Mouse (Mus musculus) thymus, adult 18-20 months (tissue): Measurements from ENCODE around the gene Iqgap2.

Source experiments
- DNase-seq, 2 experiments: peaks; one replicate each; pipeline ENCODE4 v3.0.0; 2022; ENCODE audit warnings: mixed read lengths in 2 of 2

The Iqgap2 gene

DNA sequence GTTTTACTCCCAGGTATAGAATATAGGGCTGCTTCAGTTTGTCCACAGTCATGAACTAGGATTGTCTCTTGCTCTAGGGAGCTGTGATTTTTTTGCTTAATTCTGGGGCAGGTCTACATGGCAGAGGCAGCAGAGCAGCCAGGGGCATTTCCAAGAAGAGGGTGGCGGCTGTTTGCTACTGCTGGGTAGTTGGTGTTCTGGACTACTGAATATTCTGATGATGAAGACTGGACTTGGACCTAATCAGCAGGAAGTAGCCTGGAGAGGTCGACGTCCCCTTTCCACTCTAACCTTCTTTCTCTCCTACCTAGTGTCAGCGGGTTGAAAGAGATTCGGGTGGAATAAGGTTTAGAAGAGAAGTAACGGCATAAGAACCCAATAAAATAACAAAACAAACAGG, 9.7 kb downstream of the Iqgap2 start:
- no peak for DNase-seq

DNA sequence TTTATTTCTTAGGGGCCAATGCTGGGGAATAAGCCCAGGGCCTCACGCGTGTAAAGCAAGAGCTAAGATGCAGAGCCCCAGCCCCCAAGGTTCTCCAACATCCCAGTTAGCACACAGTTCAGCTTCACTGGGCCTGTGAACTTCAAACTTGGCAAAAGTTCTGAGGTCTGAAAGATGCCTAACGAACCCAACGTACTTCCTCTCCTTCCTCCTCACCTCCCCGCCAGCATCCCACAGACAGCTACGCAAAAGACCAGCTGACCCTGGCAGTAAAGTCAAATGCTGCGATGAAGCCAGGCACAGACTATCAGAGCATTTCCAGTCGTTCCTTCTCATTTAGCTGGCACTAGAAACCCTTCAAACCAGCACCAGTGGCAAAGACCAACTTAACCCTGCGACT, 10.3 kb downstream of the Iqgap2 start:
- no peak for DNase-seq

DNA sequence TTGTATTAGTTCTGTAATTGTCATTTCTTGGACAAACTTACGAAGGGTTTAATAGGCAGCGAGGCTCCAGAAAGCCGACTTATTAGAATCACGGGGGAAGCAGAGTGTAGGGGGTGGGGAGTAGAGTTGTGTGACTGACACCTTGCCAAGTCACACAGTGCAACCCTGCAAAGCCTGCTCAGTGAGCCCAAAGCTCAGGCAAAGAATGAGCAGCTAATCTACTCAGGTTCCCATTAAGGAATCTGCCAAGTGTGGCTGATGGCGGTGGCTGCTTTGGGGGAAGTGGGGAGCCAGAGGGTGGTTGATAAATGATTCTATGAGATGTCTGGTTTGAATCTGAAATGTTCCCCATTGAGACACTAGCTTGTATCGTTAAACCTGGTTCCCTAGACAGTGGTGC, 11.1 kb downstream of the Iqgap2 start:
- DNase-seq = no peak

DNA sequence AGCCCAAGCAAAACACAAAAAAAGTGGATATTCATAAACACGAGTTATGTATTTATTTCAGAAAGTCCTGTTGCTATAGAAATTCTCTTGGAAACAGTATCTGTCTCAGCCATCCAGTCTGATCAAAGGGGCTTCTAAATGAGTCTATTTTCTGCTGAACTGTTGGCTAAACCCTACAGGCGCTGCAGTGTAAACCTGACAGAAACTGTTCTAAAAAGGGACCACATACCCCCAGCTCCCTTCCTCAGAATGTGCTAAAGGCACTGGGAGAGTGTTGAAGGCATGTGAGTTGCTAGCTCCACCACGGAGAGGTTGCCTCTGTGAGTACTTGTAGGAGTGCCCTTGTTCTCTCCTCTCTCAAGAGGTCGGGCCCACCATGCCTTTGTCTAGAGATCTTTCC, 19.7 kb downstream of the Iqgap2 start:
- no peak for DNase-seq

DNA sequence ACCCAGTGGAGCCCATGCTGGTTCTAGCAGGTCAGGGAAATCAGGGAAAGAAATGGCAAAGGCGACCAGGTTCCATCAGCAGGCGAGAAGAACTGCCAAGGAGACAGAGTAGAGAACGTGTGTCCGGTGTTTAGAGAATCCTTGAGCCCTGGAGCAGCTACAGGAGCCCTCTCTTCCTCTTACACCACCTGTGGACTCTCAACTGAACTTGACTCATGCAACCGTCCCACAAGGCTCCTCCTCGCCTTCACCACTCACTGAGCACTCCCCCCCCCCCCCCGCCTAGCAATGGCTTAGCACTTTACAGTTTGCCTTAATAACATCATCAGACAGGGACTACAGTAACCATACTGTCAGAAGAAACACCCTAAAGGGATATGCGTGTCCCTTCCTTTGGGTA, 21.1 kb downstream of the Iqgap2 start:
- DNase-seq = no peak

DNA sequence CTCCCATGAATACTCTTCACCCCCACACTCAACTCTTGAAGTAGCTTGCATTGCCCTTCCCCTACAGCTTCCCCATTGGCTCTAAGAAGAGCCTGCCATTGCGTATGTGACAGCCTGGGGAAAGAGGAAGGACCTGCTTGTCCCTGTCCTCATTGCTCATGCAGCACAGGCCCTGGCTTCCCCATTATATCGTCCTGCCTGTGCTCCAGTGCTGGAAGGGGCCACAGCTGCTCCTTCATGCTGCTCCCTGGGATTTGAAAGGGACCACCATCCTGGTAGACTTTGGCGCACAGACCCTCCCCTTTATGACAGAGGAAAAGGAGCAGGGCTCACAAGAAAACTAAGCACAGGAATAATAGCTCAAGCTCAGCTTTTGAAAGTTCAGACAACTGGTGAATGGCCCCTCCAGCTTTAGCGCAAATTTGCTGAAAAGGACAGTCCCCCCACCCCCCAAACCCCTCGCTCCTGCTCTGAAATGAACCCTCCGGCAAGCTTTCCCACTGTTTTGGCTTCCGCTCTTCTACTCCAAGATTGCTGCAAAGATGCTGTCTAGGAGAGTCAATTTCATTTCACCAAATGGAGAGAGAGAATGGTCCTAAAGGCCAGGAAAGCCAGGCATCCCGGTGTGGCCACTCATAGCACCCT, 22.7 kb downstream of the Iqgap2 start:
- no peak for DNase-seq

DNA sequence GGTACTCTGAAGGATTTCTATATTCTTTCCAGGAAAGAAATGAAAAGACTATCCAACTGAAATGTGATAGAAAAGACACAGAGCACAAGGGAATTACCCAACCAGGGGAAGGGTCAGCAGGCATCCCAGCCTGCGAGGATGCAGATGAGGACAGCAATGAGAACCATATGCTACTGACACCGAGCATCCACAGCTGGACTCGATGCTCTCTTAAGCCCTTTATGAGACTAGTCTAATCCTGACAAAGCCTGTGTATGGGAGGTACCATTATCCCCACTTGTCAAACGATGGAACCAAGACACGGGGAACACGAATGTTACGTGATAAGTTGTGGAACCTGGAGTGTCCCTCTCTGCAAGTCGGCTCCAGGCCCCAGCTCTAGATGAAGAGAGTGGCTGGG, 29.5 kb downstream of the Iqgap2 start:
- DNase-seq = no peak

DNA sequence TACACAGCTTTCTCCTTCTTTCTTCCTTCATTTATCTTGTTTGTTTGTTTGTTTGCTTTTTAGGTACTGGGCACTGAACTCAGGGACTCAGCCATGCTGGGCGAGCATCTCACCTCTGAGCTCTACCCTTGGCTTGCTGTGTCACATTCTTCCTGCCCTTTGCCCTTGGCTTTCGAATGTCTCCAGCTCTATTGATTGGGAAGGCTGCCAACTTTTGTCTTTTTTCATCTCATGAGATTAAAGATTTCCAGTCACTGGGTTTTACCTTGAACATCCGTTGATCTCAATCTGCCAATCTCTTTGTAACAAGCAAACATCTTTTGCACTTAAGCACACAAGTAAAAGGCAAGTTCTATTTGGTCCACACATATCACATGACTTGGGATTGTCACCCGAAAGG, 32.5 kb downstream of the Iqgap2 start:
- no peak for DNase-seq

DNA sequence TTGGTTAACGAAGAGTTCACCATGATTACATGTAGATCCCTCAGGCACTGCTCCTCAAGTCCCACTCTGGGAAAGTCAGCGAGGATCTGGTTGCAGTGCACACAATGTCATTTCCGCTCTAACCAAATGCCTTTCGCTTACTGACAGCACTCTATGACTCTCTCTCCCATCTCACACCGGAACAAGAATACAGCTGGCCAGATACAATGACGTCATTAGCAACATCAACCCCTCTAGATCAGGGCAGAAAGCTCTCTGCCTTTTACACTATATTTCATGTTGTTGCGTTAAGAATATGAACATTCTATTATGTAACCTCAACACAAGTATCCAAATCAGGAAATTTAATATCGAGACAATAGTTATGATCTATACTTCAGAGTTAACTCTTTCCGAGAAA, 32.9 kb downstream of the Iqgap2 start:
- no peak for DNase-seq

DNA sequence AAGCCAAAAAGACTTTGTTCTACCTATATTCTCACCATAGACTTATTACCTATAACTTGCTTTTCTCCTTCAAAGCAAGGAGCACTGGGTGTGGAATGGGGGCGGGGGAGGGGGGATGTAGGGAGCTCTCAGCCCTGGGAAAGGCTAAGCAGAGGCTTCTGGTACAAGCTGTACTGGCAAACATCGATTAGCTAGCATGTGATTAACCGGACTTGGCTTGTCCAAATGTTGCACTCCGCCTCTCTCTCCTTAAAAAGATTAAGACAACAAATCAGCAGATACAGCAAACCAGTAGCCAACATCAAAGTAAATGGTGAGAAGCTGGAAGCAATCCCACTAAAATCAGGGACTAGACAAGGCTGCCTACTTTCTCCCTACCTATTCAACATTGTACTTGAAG, 36.2 kb downstream of the Iqgap2 start:
- no peak for DNase-seq

DNA sequence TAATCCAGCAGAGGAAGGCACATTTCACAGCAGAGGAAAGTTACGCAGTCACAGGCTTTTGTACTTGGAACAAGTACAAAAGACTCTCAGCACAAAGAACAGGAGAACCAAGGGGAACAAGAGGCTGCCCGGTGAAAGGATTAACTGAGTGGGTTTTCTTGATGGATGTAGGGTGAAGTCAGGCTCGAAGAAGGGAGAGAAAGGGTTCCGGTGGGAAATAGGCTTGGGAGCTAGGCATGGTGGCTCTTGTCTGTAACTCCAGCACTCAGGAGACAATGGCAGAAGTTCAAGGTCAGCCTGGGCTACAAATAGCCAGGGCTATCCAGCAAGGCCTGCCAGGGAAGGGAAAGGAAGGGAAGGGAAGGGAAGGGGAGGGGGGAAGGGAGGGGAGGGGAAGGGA, 40.1 kb downstream of the Iqgap2 start:
- no peak for DNase-seq

DNA sequence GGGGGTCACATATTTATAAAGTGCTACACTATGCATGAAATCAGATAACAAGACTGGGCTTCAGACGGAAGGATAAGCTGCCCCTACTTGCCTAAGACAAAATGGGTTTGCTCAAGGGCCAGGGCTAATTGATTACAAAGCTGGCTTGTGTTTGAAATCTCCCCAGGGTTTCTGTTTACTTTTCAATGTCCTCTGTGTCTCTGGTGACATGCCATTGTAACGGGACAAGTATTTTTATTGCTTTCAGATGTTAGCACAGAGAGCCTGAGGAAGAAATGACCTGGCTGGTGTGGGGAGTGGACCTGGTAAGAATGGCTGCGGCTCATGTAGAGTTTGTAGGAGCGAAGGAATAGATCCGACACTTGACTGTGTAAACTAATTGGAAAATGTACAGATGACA, 41.3 kb downstream of the Iqgap2 start:
- DNase-seq = no peak

DNA sequence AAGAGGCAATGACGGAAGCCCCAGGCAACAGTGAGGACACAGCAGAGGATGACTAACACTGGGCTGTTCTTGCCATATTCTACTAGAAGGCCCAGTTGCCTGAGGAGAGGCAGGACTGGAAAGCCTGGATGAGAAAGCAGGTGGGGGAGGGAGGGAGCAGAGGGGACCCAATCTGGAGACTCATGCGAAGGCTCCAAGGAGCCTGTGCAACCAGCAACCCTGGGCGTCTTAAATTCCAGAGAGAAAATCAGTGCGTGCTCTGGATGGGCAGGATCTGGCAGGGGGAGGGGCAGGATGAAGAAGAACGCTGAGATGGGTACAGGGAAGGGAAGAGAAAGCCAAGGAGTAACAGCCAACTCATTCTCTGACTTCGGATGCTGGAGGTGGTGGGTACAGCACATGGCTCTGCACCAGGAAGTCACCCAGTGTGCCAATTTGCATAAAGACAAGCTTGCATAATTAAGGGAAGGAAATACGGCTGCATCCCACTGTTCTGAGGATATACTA, 42.2 kb downstream of the Iqgap2 start:
- no peak for DNase-seq

DNA sequence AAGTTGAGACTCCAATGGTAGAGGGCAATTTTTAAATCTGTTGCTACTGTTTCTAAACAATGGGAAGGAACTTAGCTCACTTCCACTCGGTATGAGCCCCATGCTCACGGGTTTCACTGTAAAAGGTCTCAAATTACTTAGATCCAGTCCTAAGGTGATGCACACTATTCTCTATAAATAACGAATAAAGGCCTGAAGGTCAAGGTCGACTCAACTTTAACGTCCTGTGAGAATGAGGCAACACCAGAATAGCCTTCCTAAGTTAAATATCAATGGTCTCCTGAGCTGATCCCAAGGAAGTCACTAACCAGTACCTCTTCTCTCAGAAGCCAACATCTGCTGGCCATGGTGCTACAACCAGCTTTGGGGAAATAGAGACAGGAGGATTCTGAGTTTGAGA, 45.4 kb downstream of the Iqgap2 start:
- DNase-seq = no peak

DNA sequence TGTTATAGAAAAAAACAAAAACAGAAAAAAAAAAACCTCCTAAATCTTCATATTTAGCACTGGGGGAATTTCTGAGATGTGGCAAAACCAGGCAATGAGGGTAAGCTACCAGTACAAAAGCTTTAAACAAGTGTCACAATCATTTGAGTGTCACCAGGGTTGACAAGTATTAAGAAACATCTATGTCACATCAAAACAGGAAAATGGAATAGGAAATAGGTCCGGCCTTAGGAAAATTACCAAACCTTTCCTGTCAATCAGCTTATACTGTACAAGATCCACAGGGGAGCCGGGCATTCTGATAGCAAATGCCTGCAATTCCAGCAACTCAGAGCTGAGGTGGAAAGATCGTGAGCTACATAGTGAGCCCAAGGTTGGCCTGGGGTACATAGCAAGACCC, 46.8 kb downstream of the Iqgap2 start:
- no peak for DNase-seq

DNA sequence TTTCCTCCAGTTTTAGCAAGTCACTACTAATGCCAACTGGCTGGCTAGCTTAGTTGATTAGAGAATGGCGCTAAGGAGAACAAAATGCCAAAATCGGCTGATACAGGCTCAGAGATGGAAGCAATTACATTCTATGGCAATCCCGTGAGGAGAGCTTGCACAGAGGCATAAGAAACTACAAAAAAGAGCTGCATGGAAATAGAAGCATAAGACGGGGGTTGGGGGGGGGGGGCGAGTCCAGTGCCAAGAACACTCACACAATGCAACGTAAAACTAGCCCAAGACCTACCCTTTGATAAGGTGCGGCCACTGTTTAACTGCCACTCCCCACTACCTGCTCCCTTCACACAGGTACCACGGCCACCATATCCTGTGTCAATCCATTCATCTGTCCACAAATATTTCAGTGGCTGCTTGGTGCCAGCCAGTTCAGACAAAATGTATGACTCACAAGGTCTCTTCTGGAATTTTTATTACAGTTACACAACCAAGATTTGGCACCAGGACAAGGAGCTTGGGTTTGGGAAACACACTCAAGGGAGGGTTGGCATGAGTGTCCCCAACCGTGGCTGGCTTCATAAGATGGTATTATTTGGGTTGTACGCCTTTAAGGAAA, 48.2 kb downstream of the Iqgap2 start:
- no peak for DNase-seq

DNA sequence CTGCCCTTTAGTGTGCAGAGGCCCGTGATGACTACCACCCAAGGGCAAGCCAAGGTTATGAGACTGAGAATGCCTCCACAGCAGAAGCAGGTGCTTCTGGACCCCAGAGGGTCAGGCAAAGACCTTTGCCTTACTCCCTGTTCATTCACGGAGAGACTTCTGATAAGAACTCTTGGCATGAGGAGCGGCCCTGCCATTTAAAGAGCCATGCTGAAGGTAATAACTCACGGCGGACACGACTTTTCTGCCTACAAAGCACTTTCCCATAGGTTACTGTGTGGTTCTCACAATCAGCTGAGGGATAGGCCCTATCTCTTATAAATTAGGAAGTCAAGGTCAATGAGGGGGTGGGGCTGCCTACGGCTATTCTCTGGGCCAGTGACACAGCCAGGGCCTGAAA, 48.9 kb downstream of the Iqgap2 start:
- no peak for DNase-seq

DNA sequence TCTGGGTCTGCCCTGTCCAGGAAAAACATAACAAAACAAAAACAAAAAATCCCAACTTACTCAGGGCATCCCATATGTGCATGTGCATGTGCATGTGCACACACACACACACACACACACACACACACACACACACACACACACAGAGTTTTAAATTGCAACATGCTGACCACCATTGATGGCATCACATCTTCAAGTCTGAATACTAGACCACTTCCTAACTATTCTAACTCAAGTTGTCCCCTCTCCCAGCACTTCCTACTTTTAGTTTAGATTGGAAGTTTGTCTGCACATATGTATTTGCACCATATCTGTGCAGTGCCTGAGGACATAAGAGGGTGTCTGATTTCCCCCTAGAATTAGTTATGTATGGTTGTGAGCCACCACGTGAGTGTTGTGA, 49.8 kb downstream of the Iqgap2 start:
- DNase-seq = no peak

DNA sequence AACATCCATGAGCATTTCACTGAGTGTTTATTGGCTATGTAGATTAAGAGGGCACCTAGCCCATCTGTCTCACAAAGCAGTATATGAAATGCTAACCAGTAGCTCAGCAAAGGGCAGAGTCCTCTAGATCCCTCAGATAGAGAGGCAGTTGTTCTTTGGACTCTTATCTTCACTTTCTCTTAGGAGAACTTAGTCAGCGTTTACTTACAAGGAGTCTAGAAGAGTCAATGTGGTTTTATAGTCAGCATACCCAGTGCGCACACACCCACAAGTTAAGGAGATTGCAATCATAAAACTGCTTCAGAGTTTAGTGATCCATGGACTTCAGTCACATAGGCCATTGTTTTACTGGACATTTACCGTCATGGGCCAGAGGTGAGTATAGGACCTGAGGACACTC, 54.8 kb downstream of the Iqgap2 start:
- no peak for DNase-seq

DNA sequence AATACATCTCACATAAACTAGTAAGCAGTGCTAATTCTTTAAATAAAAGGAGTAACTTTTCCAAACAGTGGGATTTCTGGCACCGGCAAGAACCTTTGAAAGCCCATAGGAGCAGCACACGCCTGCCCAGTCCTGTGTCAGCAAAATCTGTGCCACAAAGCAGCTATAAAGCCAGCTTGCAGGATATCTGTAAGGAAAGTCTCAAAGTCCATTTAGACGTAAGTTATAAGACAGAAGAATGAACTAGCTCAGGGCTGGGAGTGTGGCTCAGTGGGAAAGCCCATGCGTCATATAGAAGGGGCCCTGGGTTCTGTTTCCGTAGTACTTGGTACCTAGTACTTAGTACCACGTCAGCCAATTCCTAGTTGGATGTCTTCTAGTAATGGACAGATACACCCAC, 58.2 kb downstream of the Iqgap2 start:
- no peak for DNase-seq

DNA sequence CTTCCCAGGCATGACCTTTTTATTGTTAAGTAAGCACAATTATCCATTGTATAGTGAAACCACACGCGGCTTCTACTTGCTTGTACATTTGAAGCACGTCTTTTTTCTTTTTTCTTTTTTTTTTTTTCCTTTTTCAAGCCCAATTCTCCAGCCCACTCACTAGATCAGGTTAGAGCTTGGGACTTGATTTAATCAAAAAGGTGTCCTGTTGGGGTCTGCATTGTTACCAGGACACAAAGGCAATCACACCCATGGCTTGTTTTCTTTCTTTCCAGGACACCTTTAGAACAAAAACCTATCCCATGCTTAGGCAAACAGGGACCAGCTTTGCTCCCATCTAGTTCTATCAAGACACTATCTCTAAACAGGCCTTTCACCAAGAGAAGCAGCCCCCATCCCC, 59.0 kb downstream of the Iqgap2 start:
- DNase-seq = no peak

DNA sequence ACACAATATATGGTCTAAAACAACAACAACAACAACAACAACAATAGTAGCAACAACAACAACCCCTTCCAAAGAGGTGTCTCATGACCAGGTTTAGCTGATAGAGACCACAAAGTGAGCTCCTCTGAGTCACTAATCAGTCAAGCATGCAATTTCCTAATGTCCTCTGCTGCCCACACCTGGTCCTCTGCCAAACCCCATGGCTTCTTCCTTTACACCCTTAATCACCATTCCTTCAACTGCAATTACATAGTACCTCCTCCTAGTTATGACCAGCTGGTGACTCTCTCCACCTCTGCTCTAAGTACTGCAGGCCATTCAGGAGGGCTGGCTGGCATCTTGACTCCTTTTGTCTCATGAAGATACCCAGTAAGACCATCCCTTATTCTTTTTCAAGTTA, 60.0 kb downstream of the Iqgap2 start:
- no peak for DNase-seq

DNA sequence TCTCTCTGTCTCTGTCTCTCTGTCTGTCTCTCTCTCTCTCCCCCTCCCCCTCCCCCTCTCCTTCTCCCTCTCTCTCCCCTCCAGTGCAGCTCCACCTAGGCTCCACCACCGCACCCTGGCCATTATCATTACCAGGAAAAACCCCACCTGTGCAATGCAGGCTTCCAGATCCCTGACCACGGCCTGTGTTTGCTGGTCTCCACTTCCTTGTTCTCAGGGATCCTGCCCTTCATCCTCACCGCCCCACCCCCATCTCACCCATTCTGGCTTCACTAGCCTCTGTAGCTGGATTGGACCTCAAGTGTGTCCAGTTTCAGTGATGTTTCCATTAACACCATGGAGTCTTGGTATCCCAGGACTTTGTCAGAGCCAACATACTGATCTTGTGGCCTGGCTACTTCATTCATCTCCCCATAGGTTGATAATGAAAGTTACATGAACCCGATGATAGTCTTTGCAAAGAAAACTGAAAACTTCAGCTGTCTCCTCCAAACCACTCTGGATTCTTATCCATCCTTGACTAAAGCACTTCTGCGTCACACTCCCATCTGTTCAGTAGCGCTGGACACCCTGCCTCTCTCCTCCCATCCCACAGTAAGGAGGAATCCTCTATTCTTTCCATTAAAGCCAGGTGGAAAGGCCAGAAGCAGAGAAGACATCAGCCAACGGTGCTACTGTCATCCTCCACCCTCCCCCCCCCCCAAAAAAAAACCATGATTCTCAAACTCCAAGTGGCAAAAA, 62.1 kb downstream of the Iqgap2 start:
- no peak for DNase-seq

DNA sequence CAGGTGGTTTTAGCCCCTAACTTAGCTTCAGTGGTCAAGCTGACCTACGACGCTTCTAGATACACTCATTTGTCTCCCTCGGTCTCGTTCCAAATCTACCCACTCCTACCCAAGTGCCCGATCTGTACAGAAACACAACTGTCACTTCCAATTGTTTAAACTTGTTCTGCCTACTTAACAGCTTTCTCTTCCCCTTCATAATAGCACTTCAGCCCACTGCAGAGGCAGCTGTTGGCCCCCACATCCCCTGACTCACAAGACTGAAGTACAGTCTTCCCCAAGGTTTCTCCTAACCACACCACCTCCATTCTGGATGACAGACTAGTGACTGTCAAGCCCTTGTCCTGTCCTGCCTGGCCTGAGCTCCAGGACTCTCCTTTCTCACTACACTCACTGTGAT, 63.1 kb downstream of the Iqgap2 start:
- no peak for DNase-seq
